ENCODE assay signal across 16 mouse cellular contexts in the genomic region with DNA sequence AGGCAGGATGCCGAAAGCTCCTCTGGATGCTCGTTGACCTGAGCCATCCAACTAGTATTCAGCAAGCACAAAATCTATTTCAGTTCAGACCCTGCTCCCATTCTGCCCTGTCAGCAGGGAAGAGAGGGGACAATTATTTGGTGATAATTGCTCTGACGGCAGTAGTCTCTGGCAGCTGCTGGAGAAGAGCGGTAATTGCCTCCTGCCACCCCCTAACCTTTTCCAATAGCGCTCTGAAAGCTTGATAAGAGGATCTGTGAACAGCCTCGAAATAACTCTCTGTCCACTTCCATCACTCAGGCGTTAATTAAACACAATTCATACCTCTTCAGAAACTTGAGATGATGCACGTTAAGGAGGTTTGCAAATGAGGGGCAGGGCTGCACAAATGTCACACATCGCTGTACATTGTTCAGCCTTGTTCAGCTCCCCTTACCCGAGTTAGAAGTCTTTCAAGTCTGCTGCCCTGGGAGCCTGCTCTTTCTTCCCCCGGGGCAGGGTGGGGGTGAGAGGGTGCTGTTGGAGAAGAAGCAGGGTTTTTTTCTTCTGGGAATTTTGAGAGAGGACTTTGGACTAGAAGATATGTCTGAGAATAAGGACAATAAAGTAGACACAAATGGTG.
DNase-seq lines count a peak whose midpoint lies in the region; ATAC-seq lines count a peak whose summit lies in the region.
"Had no signal": no experiment of that assay in that cellular context is flagged by ENCODE, and none has a peak within 500 bp of the region (broad histone marks: within the 10 kb centered on the region; RNA-seq: fewer than 3 reads in every experiment).

No protein-coding gene starts in this region.

- peaks cover 14% of the 10 kb centered on the region for H3K4me1 ChIP-seq in heart, embryonic 13.5 days
- no peaks in the 10 kb centered on the region; the same call in 1 of the 2 replicates for H3K4me1 ChIP-seq in forebrain, embryonic 11.5 days (replicated peaks; ENCODE audit: control insufficient read depth, insufficient read depth, low read length)
- peaks cover 8% of the 10 kb centered on the region for H3K4me1 ChIP-seq in intestine, embryonic 16.5 days (ENCODE audit: control insufficient read depth, insufficient read depth, low read length)
- H3K4me1 ChIP-seq in neural tube, embryonic 15.5 days, result no peaks in the 10 kb centered on the region
- H3K4me1 ChIP-seq: limb, embryonic 15.5 days had no signal

- H3K36me3 ChIP-seq in heart, embryonic 13.5 days, result no peaks in the 10 kb centered on the region
- no peaks in the 10 kb centered on the region for H3K36me3 ChIP-seq in forebrain, embryonic 11.5 days (ENCODE audit: control insufficient read depth, insufficient read depth, low read length)
- H3K36me3 ChIP-seq in intestine, embryonic 16.5 days (ENCODE audit: control insufficient read depth, insufficient read depth, low read length), result no peaks in the 10 kb centered on the region
- H3K36me3 ChIP-seq in neural tube, embryonic 15.5 days, result no peaks in the 10 kb centered on the region
- H3K36me3 ChIP-seq: embryonic facial prominence, embryonic 13.5 days; limb, embryonic 15.5 days had no signal

- H3K27ac ChIP-seq in heart, embryonic 13.5 days (replicated peaks), result no peak overlapping the region
- H3K27ac ChIP-seq in forebrain, embryonic 11.5 days (ENCODE audit: low read depth, low read length), result peak overlapping the region; percentile 75
- H3K27ac ChIP-seq in intestine, embryonic 16.5 days (ENCODE audit: low read length), result no peak overlapping the region
- no peak overlapping the region for H3K27ac ChIP-seq in neural tube, embryonic 15.5 days (replicated peaks)
- H3K27ac ChIP-seq: embryonic facial prominence, embryonic 13.5 days; limb, embryonic 15.5 days had no signal

- no peaks in the 10 kb centered on the region for H3K9me3 ChIP-seq in heart, embryonic 13.5 days
- H3K9me3 ChIP-seq in forebrain, embryonic 11.5 days (ENCODE audit: control insufficient read depth, low read length), result no peaks in the 10 kb centered on the region
- H3K9me3 ChIP-seq in intestine, embryonic 16.5 days (ENCODE audit: control insufficient read depth, low read length), result no peaks in the 10 kb centered on the region
- no peaks in the 10 kb centered on the region for H3K9me3 ChIP-seq in neural tube, embryonic 15.5 days (replicated peaks)
- H3K9me3 ChIP-seq: embryonic facial prominence, embryonic 13.5 days; limb, embryonic 15.5 days had no signal

- 16% methylated on average over 11 of the region's 11 CpGs for WGBS in heart, embryonic 13.5 days
- WGBS in forebrain, embryonic 11.5 days, result 12% methylated on average over 11 of the region's 11 CpGs
- 35% methylated on average over 11 of the region's 11 CpGs for WGBS in intestine, embryonic 16.5 days
- 17% methylated on average over 11 of the region's 11 CpGs for WGBS in neural tube, embryonic 15.5 days

- 0 out of 2 replicates have a peak overlapping the region, but pooled peaks have one; percentile 4 for H3K4me3 ChIP-seq in heart, embryonic 13.5 days
- H3K4me3 ChIP-seq in forebrain, embryonic 11.5 days (ENCODE audit: low read depth, low read length), result no peak overlapping the region
- no peak overlapping the region for H3K4me3 ChIP-seq in intestine, embryonic 16.5 days (ENCODE audit: low read length)
- H3K4me3 ChIP-seq in neural tube, embryonic 15.5 days (replicated peaks), result no peak overlapping the region
- H3K4me3 ChIP-seq: embryonic facial prominence, embryonic 13.5 days; limb, embryonic 15.5 days had no signal

- 0 out of 2 replicates have a peak overlapping the region, but pooled peaks have one; percentile 33 for H3K9ac ChIP-seq in heart, embryonic 13.5 days
- H3K9ac ChIP-seq in forebrain, embryonic 11.5 days (ENCODE audit: low read length), result no peak overlapping the region; the same call in 1 of the 2 replicates
- no peak overlapping the region for H3K9ac ChIP-seq in intestine, embryonic 16.5 days (ENCODE audit: low read depth, low read length)
- no peak overlapping the region for H3K9ac ChIP-seq in neural tube, embryonic 15.5 days (replicated peaks)
- H3K9ac ChIP-seq: embryonic facial prominence, embryonic 13.5 days; limb, embryonic 15.5 days had no signal

- peaks cover 41% of the 10 kb centered on the region for H3K27me3 ChIP-seq in heart, embryonic 13.5 days (replicated peaks)
- H3K27me3 ChIP-seq in forebrain, embryonic 11.5 days (ENCODE audit: control insufficient read depth, insufficient read depth, low read length), result no peaks in the 10 kb centered on the region
- H3K27me3 ChIP-seq in intestine, embryonic 16.5 days (replicated peaks; ENCODE audit: control insufficient read depth, insufficient read depth, low read length), result no peaks in the 10 kb centered on the region
- H3K27me3 ChIP-seq in neural tube, embryonic 15.5 days (replicated peaks), result no peaks in the 10 kb centered on the region
- H3K27me3 ChIP-seq: embryonic facial prominence, embryonic 13.5 days; Patski had no signal

- DNase-seq in heart, postnatal 4 days, result no peak
- DNase-seq in Muller cell, postnatal 12 days (ENCODE audit: inconsistent ontology term), result peak; percentile 37
- peak; percentile 61 for DNase-seq in forebrain, embryonic 11.5 days (ENCODE audit: low spot score)
- no peak for DNase-seq in MN1 (ENCODE audit: low spot score)
- DNase-seq in layer of hippocampus, postnatal 36 days, result no peak
- DNase-seq: adrenal gland, postnatal 10 days; cerebellum, adult 18-20 months; kidney, adult 18-20 months; lung, postnatal 10 days; thymus, adult 18-20 months had no signal

- no peak for ATAC-seq in heart, embryonic 13.5 days (ENCODE audit: extremely low read depth, insufficient number of reproducible peaks, low FRiP score, low TSS enrichment)
- peak; percentile 87 for ATAC-seq in forebrain, embryonic 11.5 days (replicated peaks; ENCODE audit: low FRiP score)
- ATAC-seq in intestine, embryonic 16.5 days, result no peak
- ATAC-seq in neural tube, embryonic 15.5 days (ENCODE audit: low FRiP score), result no peak
- ATAC-seq: Patski had no signal

- peak overlapping the region; percentile 49 for H3K4me2 ChIP-seq in heart, embryonic 13.5 days
- H3K4me2 ChIP-seq in forebrain, embryonic 11.5 days (ENCODE audit: low read depth, low read length, severe bottlenecking), result peak overlapping the region; percentile 9; the same call in 1 of the 2 replicates
- H3K4me2 ChIP-seq in intestine, embryonic 16.5 days (ENCODE audit: low read depth, low read length), result peak overlapping the region; percentile 3; the same call in 1 of the 2 replicates
- no peak overlapping the region for H3K4me2 ChIP-seq in neural tube, embryonic 15.5 days
- H3K4me2 ChIP-seq: embryonic facial prominence, embryonic 13.5 days; limb, embryonic 15.5 days had no signal

Comparison
In these comparisons a context has a peak if more than half of its experiments do, and no peak if none do; other contexts are left out.
1. DNase-seq: peak in Muller cell, postnatal 12 days (single experiment) and forebrain, embryonic 11.5 days (single experiment); none in heart, postnatal 4 days (single experiment), MN1 (single experiment) and layer of hippocampus, postnatal 36 days (0 of 2).